Mouse (Mus musculus): ENCODE results near the gene Sys1. TPM values are rescaled to one million over a fixed set of nuclear protein-coding genes. Genes with fewer than 3 reads are reported as not detected.

The Sys1 gene
- polyA plus RNA-seq (2012; rRNA removed): 73.7 and 75.4 TPM in 2 replicates

- H3K27ac ChIP-seq (ENCODE audit: insufficient read depth, low read length): no peak within 1 kb of the TSS
- DNase-seq: no peak
- TF ChIP-seq CTCF (IDR thresholded peaks at IDR 0.05; ENCODE audit: borderline replicate concordance, insufficient read depth, low read depth, low read length) (no peak), POLR2A (IDR thresholded peaks at IDR 0.05; ENCODE audit: borderline replicate concordance, insufficient read depth, low read length) (no peak)
- peak within 1 kb of the TSS; percentile 1 for H3K4me3 ChIP-seq (replicated peaks; ENCODE audit: insufficient read depth, low read depth, low read length)
- WGBS: 4% methylated on average over 7 of the region's 7 CpGs
- H3K4me1 ChIP-seq (ENCODE audit: control insufficient read depth, insufficient read depth, low read length): no peaks in the 10 kb centered on the region; the same call in 1 of the 2 replicates
- H3K27me3 ChIP-seq (ENCODE audit: control insufficient read depth, insufficient read depth, low read length): no peaks in the 10 kb centered on the region
These were observed at the start of gene Sys1 for GRCm38 (mm10) chr2:164456864-164457300. Sys1 (plus strand) TSS chr2:164456964.

- TF ChIP-seq CTCF (IDR thresholded peaks at IDR 0.05; ENCODE audit: borderline replicate concordance, insufficient read depth, low read depth, low read length) (peak; percentile 82), POLR2A (IDR thresholded peaks at IDR 0.05; ENCODE audit: borderline replicate concordance, insufficient read depth, low read length) (no peak)
- WGBS: under 1% methylated on average over 22 of the region's 22 CpGs
- H3K4me1 ChIP-seq (ENCODE audit: control insufficient read depth, insufficient read depth, low read length): no peaks in the 10 kb centered on the region
- peak; percentile 56 to 70 for DNase-seq
- no peak overlapping the region for H3K27ac ChIP-seq (ENCODE audit: insufficient read depth, low read length)
- H3K4me3 ChIP-seq (replicated peaks; ENCODE audit: insufficient read depth, low read depth, low read length): no peak overlapping the region
- H3K27me3 ChIP-seq (ENCODE audit: control insufficient read depth, insufficient read depth, low read length): no peaks in the 10 kb centered on the region; the same call in 1 of the 2 replicates
These were observed 49.1 kb upstream of the Sys1 start for GRCm38 (mm10) chr2:164407708-164408107.

GRCm38 (mm10) chr2:164414167-164414566 is 42.6 kb upstream of the Sys1 start:
- DNase-seq: no peak
- Histone ChIP-seq H3K4me3 (replicated peaks; ENCODE audit: insufficient read depth, low read depth, low read length) (no peak overlapping the region), H3K27me3 (ENCODE audit: control insufficient read depth, insufficient read depth, low read length) (no peaks in the 10 kb centered on the region), H3K4me1 (ENCODE audit: control insufficient read depth, insufficient read depth, low read length) (no peaks in the 10 kb centered on the region), H3K27ac (ENCODE audit: insufficient read depth, low read length) (no peak overlapping the region)
- 27% methylated on average over 28 of the region's 28 CpGs for WGBS
- no peak for TF ChIP-seq CTCF (IDR thresholded peaks at IDR 0.05; ENCODE audit: borderline replicate concordance, insufficient read depth, low read depth, low read length)

GRCm38 (mm10) chr2:164414581-164414980 is 42.2 kb upstream of the Sys1 start:
- TF ChIP-seq POLR2A (IDR thresholded peaks at IDR 0.05; ENCODE audit: borderline replicate concordance, insufficient read depth, low read length) (no peak), CTCF (IDR thresholded peaks at IDR 0.05; ENCODE audit: borderline replicate concordance, insufficient read depth, low read depth, low read length) (no peak)
- WGBS: 73% methylated on average over 10 of the region's 10 CpGs
- H3K27ac ChIP-seq (ENCODE audit: insufficient read depth, low read length): no peak overlapping the region
- DNase-seq: no peak
- no peaks in the 10 kb centered on the region for H3K4me1 ChIP-seq (ENCODE audit: control insufficient read depth, insufficient read depth, low read length)
- H3K4me3 ChIP-seq (replicated peaks; ENCODE audit: insufficient read depth, low read depth, low read length): no peak overlapping the region
- no peaks in the 10 kb centered on the region for H3K27me3 ChIP-seq (ENCODE audit: control insufficient read depth, insufficient read depth, low read length)

- Histone ChIP-seq H3K27ac (ENCODE audit: insufficient read depth, low read length) (no peak overlapping the region), H3K27me3 (ENCODE audit: control insufficient read depth, insufficient read depth, low read length) (no peaks in the 10 kb centered on the region), H3K4me3 (replicated peaks; ENCODE audit: insufficient read depth, low read depth, low read length) (no peak overlapping the region), H3K4me1 (ENCODE audit: control insufficient read depth, insufficient read depth, low read length) (no peaks in the 10 kb centered on the region)
- TF ChIP-seq POLR2A (IDR thresholded peaks at IDR 0.05; ENCODE audit: borderline replicate concordance, insufficient read depth, low read length): no peak
- peak; percentile 60; the same call in 1 of the 2 replicates for TF ChIP-seq CTCF (IDR thresholded peaks at IDR 0.05; ENCODE audit: borderline replicate concordance, insufficient read depth, low read depth, low read length)
- DNase-seq: no peak
- WGBS: 2% methylated on average over 2 of the region's 2 CpGs
These were observed 39.6 kb upstream of the Sys1 start for GRCm38 (mm10) chr2:164417198-164417597.

- Histone ChIP-seq H3K27ac (ENCODE audit: insufficient read depth, low read length) (no peak overlapping the region), H3K27me3 (ENCODE audit: control insufficient read depth, insufficient read depth, low read length) (no peaks in the 10 kb centered on the region), H3K4me3 (replicated peaks; ENCODE audit: insufficient read depth, low read depth, low read length) (no peak overlapping the region), H3K4me1 (ENCODE audit: control insufficient read depth, insufficient read depth, low read length) (no peaks in the 10 kb centered on the region)
- 43% methylated on average over 3 of the region's 3 CpGs for WGBS
- TF ChIP-seq CTCF (IDR thresholded peaks at IDR 0.05; ENCODE audit: borderline replicate concordance, insufficient read depth, low read depth, low read length): no peak
- TF ChIP-seq POLR2A (IDR thresholded peaks at IDR 0.05; ENCODE audit: borderline replicate concordance, insufficient read depth, low read length): no peak
- DNase-seq: no peak
These were observed 38.4 kb upstream of the Sys1 start for GRCm38 (mm10) chr2:164418308-164418875.

- no peaks in the 10 kb centered on the region for H3K4me1 ChIP-seq (ENCODE audit: control insufficient read depth, insufficient read depth, low read length)
- no peaks in the 10 kb centered on the region for H3K27me3 ChIP-seq (ENCODE audit: control insufficient read depth, insufficient read depth, low read length)
- no peak for TF ChIP-seq POLR2A (IDR thresholded peaks at IDR 0.05; ENCODE audit: borderline replicate concordance, insufficient read depth, low read length)
- TF ChIP-seq CTCF (IDR thresholded peaks at IDR 0.05; ENCODE audit: borderline replicate concordance, insufficient read depth, low read depth, low read length): no peak
- DNase-seq: no peak
- 15% methylated on average over 3 of the region's 3 CpGs for WGBS
- H3K27ac ChIP-seq (ENCODE audit: insufficient read depth, low read length): no peak overlapping the region
- H3K4me3 ChIP-seq (replicated peaks; ENCODE audit: insufficient read depth, low read depth, low read length): no peak overlapping the region
These were observed 37.3 kb upstream of the Sys1 start for GRCm38 (mm10) chr2:164419489-164419888.

GRCm38 (mm10) chr2:164421306-164421705 is 35.5 kb upstream of the Sys1 start:
- TF ChIP-seq POLR2A (IDR thresholded peaks at IDR 0.05; ENCODE audit: borderline replicate concordance, insufficient read depth, low read length) (no peak), CTCF (IDR thresholded peaks at IDR 0.05; ENCODE audit: borderline replicate concordance, insufficient read depth, low read depth, low read length) (no peak)
- H3K27ac ChIP-seq (ENCODE audit: insufficient read depth, low read length): no peak overlapping the region
- H3K27me3 ChIP-seq (ENCODE audit: control insufficient read depth, insufficient read depth, low read length): no peaks in the 10 kb centered on the region
- H3K4me1 ChIP-seq (ENCODE audit: control insufficient read depth, insufficient read depth, low read length): no peaks in the 10 kb centered on the region
- H3K4me3 ChIP-seq (replicated peaks; ENCODE audit: insufficient read depth, low read depth, low read length): no peak overlapping the region
- WGBS: 88% methylated on average over 7 of the region's 7 CpGs
- no peak for DNase-seq

All from cerebellum, adult 2 months (tissue).